Mouse (Mus musculus) neural tube, embryonic 12.5 days (tissue): ENCODE measurements at regions not wholly inside any gene's neighbourhood (a gene's known extent, or its start where the extent isn't known, plus 50 kb on each side); places are given as distances from the start of the nearest gene placed in this dataset.

Experiments used
- ATAC-seq: fragments of 200-750 bp; cut with Nextera tagmentation; 2 replicates; pipeline ENCODE4 v1.8.0; 2017; ENCODE audit warnings: low read depth, mild to moderate bottlenecking, moderate TSS enrichment, moderate library complexity; ENCODE audit not compliant: low FRiP score
- H3K27ac ChIP-seq: fragments of 300-500 bp; sonication (generic); 2 replicates; pipeline ENCODE4 v1.5.1; 2016
- H3K27me3 ChIP-seq: fragments of 300-500 bp; sonication (generic); replicated peaks from 2 replicates; pipeline ENCODE4 v1.6.1; 2016; ENCODE audit warnings: mild to moderate bottlenecking
- H3K36me3 ChIP-seq: fragments of 300-500 bp; sonication (generic); 2 replicates; pipeline ENCODE4 v1.6.1; 2016; ENCODE audit warnings: mild to moderate bottlenecking
- H3K4me1 ChIP-seq: fragments of 300-500 bp; sonication (generic); 2 replicates; pipeline ENCODE4 v1.6.1; 2016
- H3K4me2 ChIP-seq: fragments of 300-500 bp; sonication (generic); replicated peaks from 2 replicates; pipeline ENCODE4 v1.6.1; 2016; ENCODE audit warnings: mild to moderate bottlenecking
- H3K4me3 ChIP-seq: fragments of 300-500 bp; sonication (generic); 2 replicates; pipeline ENCODE4 v1.5.1; 2016
- H3K9ac ChIP-seq: fragments of 300-500 bp; sonication (generic); 2 replicates; pipeline ENCODE4 v1.6.1; 2016; ENCODE audit warnings: mild to moderate bottlenecking
- H3K9me3 ChIP-seq: fragments of 300-500 bp; sonication (generic); 2 replicates; pipeline ENCODE4 v1.6.1; 2016; ENCODE audit warnings: mild to moderate bottlenecking
- whole genome bisulfite sequencing: fragments of 180-500 bp; shearing (Covaris S2); methylation state at CpG from one replicate; pipeline ENCODE4 v1.1.7; 2016; 5-methylcytosine and 5-hydroxymethylcytosine counted together

DNA sequence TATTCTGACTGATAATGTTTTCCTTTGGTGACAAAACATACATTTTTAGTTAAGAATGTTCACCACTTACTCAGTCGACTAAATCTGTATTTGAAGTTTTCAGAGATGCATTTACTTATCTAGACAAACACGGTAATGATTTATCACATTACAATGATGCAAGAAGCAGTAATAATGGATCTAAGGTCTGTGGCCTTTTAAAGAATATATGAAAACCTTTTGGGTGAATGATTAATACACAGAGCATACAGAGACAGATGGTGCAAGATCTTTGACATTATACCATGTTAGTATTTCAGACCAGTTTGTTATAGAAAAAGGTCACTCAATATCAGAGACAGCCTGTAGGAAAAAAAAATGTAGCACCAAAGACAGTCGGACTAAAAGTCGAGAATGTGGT, 1004.2 kb upstream of the Ncam2 start:
- Histone ChIP-seq H3K36me3 (no peaks in the 10 kb centered on the region), H3K27me3 (no peaks in the 10 kb centered on the region), H3K9ac (no peak overlapping the region), H3K4me2 (no peak overlapping the region), H3K9me3 (no peaks in the 10 kb centered on the region), H3K4me3 (no peak overlapping the region), H3K4me1 (no peaks in the 10 kb centered on the region), H3K27ac (no peak overlapping the region)
- WGBS: 87% methylated on average over 4 of the region's 4 CpGs
- no peak for ATAC-seq

DNA sequence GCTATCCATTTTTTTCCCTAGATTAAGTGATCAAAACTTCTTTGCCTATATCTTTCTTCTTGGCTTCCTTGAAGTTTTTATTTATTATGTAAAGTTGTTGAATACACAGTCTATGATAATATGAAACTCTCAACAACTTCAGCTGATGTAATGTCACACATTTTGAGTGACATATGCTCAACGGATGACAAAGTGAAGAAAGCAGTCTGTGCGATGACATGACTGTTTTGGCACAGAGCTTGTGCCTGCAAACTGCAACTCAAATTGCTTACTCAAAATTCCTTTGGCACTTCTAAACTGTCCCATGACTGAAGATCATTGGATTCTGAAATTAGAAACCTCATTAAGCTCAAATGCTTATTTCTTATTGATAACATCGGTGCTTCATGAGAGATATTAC, 997.7 kb upstream of the Ncam2 start:
- ATAC-seq: no peak
- H3K4me2 ChIP-seq: no peak overlapping the region
- H3K4me1 ChIP-seq: no peaks in the 10 kb centered on the region
- no peak overlapping the region for H3K27ac ChIP-seq
- no peaks in the 10 kb centered on the region for H3K27me3 ChIP-seq
- H3K9me3 ChIP-seq: no peaks in the 10 kb centered on the region
- no peak overlapping the region for H3K4me3 ChIP-seq
- no peaks in the 10 kb centered on the region for H3K36me3 ChIP-seq
- WGBS: 95% methylated on average over 3 of the region's 3 CpGs
- no peak overlapping the region for H3K9ac ChIP-seq

GRCm38 (mm10) chr16:80212769-80213168, 987.7 kb upstream of the Ncam2 start:
- no peaks in the 10 kb centered on the region for H3K9me3 ChIP-seq
- no peak for ATAC-seq
- H3K4me1 ChIP-seq: no peaks in the 10 kb centered on the region
- no peaks in the 10 kb centered on the region for H3K36me3 ChIP-seq
- no peak overlapping the region for H3K4me3 ChIP-seq
- H3K9ac ChIP-seq: no peak overlapping the region
- H3K27me3 ChIP-seq: no peaks in the 10 kb centered on the region
- no peak overlapping the region for H3K4me2 ChIP-seq
- no peak overlapping the region for H3K27ac ChIP-seq

DNA sequence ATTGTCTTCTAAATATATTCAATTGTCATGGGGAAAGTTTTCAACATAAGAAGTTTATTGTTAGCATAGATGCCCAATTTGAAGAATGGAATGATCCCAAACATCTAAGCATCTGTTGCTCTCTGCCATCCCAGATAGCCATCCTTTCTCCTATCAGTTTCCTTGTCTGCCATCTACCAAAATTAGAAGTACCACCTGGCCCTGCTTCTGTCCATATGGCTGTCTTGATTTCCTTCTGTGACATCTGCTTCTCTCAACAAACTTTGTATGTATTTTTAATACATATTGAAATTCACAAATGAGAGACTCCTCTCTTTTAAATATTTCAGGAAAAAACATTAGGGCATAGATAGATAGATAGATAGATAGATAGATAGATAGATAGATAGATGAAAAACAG, 945.1 kb upstream of the Ncam2 start:
- ATAC-seq: no peak
- H3K36me3 ChIP-seq: no peaks in the 10 kb centered on the region
- H3K9ac ChIP-seq: no peak overlapping the region
- no peaks in the 10 kb centered on the region for H3K4me1 ChIP-seq
- H3K4me3 ChIP-seq: no peak overlapping the region
- no peak overlapping the region for H3K4me2 ChIP-seq
- H3K9me3 ChIP-seq: no peaks in the 10 kb centered on the region
- H3K27me3 ChIP-seq: no peaks in the 10 kb centered on the region
- H3K27ac ChIP-seq: no peak overlapping the region

DNA sequence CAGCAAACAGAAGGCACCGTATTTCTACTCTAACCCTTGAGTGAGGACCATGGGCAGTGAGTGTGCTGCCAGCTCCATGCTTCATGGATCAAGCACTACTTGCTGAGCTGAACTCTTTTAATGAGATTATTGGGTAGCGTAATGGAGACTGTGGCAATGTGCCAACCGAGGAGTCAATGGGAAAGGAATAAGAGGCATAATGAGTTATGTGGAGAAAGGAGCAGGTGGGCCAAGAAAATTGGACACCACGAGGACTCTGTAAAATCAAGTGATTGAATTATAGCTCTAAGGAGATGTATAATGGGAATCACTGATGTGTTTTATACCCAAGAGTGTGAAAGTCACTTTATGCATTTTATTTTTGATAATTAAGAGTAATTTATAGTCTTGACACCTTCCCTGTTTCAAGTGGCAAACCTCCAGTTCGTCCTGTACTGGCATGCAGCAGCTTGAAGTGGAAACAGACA, 934.3 kb upstream of the Ncam2 start:
- 49% methylated on average over 5 of the region's 5 CpGs for WGBS
- Histone ChIP-seq H3K4me3 (no peak overlapping the region), H3K27me3 (no peaks in the 10 kb centered on the region), H3K4me1 (no peaks in the 10 kb centered on the region), H3K9ac (no peak overlapping the region), H3K9me3 (no peaks in the 10 kb centered on the region), H3K27ac (no peak overlapping the region), H3K36me3 (no peaks in the 10 kb centered on the region), H3K4me2 (no peak overlapping the region)
- peak; percentile 70 for ATAC-seq

DNA sequence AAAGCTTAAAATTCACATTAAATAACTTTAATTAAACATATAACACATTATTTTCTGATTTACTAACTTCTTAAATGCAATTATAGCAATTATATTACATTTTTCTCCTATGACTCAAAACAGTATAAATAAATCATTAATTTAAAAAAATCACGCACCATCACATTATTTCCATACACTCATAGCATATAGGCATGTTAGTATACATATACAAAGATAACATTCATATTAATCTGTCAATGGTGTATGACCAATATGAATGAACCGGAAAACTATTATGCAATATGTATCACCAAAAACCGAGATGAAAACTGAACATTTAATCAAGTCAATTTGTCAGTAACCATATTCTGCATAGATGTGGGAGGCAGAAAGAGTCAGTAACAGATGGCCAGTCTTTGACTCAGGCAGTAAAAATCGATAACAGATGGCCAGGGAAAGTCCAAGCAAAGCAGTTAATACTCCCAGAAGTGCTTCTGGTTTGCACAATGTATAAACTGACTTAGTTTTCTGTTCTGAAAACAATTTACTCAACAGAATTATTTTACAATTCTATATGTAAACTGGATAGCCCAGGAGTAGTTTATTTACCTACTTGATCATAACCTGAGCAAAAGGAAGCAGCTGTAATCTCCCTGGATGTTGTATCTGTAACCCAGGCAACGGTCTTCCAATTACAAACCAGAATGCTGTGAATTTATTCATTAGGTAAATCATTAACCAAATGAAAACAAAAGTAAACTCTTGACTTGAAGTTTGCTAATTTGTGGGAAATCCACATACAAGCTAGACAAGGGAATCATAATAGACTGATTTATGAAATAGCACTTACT, 928.0 kb upstream of the Ncam2 start:
- H3K27ac ChIP-seq: no peak overlapping the region
- H3K36me3 ChIP-seq: no peaks in the 10 kb centered on the region
- H3K9me3 ChIP-seq: no peaks in the 10 kb centered on the region
- H3K4me1 ChIP-seq: no peaks in the 10 kb centered on the region
- no peaks in the 10 kb centered on the region for H3K27me3 ChIP-seq
- ATAC-seq: peak; percentile 53; the same call in 1 of the 2 replicates
- H3K4me3 ChIP-seq: no peak overlapping the region
- no peak overlapping the region for H3K9ac ChIP-seq
- no peak overlapping the region for H3K4me2 ChIP-seq
- WGBS: 66% methylated on average over 5 of the region's 5 CpGs
